Mouse (Mus musculus): ENCODE data around the gene Zfp850. TPM values are rescaled to one million over a fixed set of nuclear protein-coding genes. Genes with fewer than 3 reads are reported as not detected.

Zfp850 gene
- 5.1 and 5.5 TPM in 2 replicates for polyA plus RNA-seq (2015; fragmentation: Nextera tagmentation; extraction: Ambion mirVana)

GRCm38 (mm10) chr7:28013549-28014444 lies at the start of gene Zfp850:
Gene Zfp850 (minus strand): TSS chr7:28014115.
- H3K4me3 ChIP-seq (replicated peaks), result peak within 1 kb of the TSS; percentile 66
- H3K27me3 ChIP-seq, result peaks cover 5% of the 10 kb centered on the region; the same call in 1 of the 2 replicates
- no peaks in the 10 kb centered on the region for H3K9me3 ChIP-seq (replicated peaks)
- peaks cover 11% of the 10 kb centered on the region for H3K4me1 ChIP-seq
- peaks cover 23% of the 10 kb centered on the region for H3K36me3 ChIP-seq
- peak within 1 kb of the TSS; percentile 76 for H3K4me2 ChIP-seq
- H3K27ac ChIP-seq, result peak within 1 kb of the TSS; percentile 25
- ATAC-seq (replicated peaks; ENCODE audit: low FRiP score), result peak; percentile 94
- peak within 1 kb of the TSS; percentile 68 for H3K9ac ChIP-seq
- WGBS, result under 1% methylated on average over 47 of the region's 47 CpGs

- Histone ChIP-seq H3K9ac (no peak overlapping the region), H3K36me3 (no peaks in the 10 kb centered on the region), H3K4me2 (no peak overlapping the region), H3K4me3 (replicated peaks) (no peak overlapping the region), H3K27me3 (peaks cover 10% of the 10 kb centered on the region; the same call in 1 of the 2 replicates), H3K9me3 (replicated peaks) (no peaks in the 10 kb centered on the region), H3K4me1 (no peaks in the 10 kb centered on the region), H3K27ac (no peak overlapping the region)
- WGBS, result 90% methylated on average over 1 of the region's 1 CpGs
- ATAC-seq (replicated peaks; ENCODE audit: low FRiP score), result no peak
Observed at GRCm38 (mm10) chr7:28059972-28060371, 46.1 kb upstream of the Zfp850 start.

- Histone ChIP-seq H3K27me3 (peaks cover 6% of the 10 kb centered on the region; the same call in 1 of the 2 replicates), H3K36me3 (peaks cover 7% of the 10 kb centered on the region), H3K4me1 (peaks cover 16% of the 10 kb centered on the region), H3K4me3 (replicated peaks) (no peak overlapping the region), H3K9me3 (replicated peaks) (no peaks in the 10 kb centered on the region), H3K4me2 (no peak overlapping the region), H3K9ac (no peak overlapping the region), H3K27ac (no peak overlapping the region)
- WGBS, result 86% methylated on average over 6 of the region's 6 CpGs
- no peak for ATAC-seq (replicated peaks; ENCODE audit: low FRiP score)
Observed at GRCm38 (mm10) chr7:28053046-28053930, 39.4 kb upstream of the Zfp850 start.

GRCm38 (mm10) chr7:28050584-28050983 lies 36.7 kb upstream of the Zfp850 start:
- 62% methylated on average over 17 of the region's 17 CpGs for WGBS
- Histone ChIP-seq H3K27ac (no peak overlapping the region), H3K36me3 (peaks cover 34% of the 10 kb centered on the region), H3K4me2 (peak overlapping the region; percentile 70), H3K9me3 (replicated peaks) (no peaks in the 10 kb centered on the region), H3K4me1 (peaks cover 18% of the 10 kb centered on the region), H3K27me3 (0 out of 2 replicates have a peak, but pooled peaks cover 4% of the 10 kb centered on the region), H3K9ac (peak overlapping the region; percentile 43; the same call in 1 of the 2 replicates), H3K4me3 (replicated peaks) (peak overlapping the region; percentile 85)
- no peak for ATAC-seq (replicated peaks; ENCODE audit: low FRiP score)

GRCm38 (mm10) chr7:28049476-28050409 lies 35.8 kb upstream of the Zfp850 start, which contains the start of gene Psmc4:
Gene Psmc4 (minus strand): TSS chr7:28050101.
- peak within 1 kb of the TSS; percentile 85 for H3K4me3 ChIP-seq (replicated peaks)
- H3K4me2 ChIP-seq, result peak within 1 kb of the TSS; percentile 70
- 0 out of 2 replicates have a peak, but pooled peaks cover 4% of the 10 kb centered on the region for H3K27me3 ChIP-seq
- peaks cover 18% of the 10 kb centered on the region for H3K4me1 ChIP-seq
- peaks cover 42% of the 10 kb centered on the region for H3K36me3 ChIP-seq
- WGBS, result 1% methylated on average over 52 of the region's 52 CpGs
- peak; percentile 96 for ATAC-seq (replicated peaks; ENCODE audit: low FRiP score)
- no peaks in the 10 kb centered on the region for H3K9me3 ChIP-seq (replicated peaks)
- H3K9ac ChIP-seq, result peak within 1 kb of the TSS; percentile 82
- H3K27ac ChIP-seq, result peak within 1 kb of the TSS; percentile 55; the same call in 1 of the 2 replicates

GRCm38 (mm10) chr7:28044524-28044923 lies 30.6 kb upstream of the Zfp850 start:
- ATAC-seq (replicated peaks; ENCODE audit: low FRiP score), result no peak

GRCm38 (mm10) chr7:28014445-28014810 lies 513 bp upstream of the Zfp850 start:
- H3K27me3 ChIP-seq, result peaks cover 5% of the 10 kb centered on the region; the same call in 1 of the 2 replicates
- WGBS, result 25% methylated on average over 7 of the region's 7 CpGs
- H3K36me3 ChIP-seq, result peaks cover 20% of the 10 kb centered on the region
- H3K9me3 ChIP-seq (replicated peaks), result no peaks in the 10 kb centered on the region
- peak overlapping the region; percentile 66 for H3K4me3 ChIP-seq (replicated peaks)
- H3K9ac ChIP-seq, result peak overlapping the region; percentile 68
- peak overlapping the region; percentile 25 for H3K27ac ChIP-seq
- H3K4me2 ChIP-seq, result peak overlapping the region; percentile 76
- 0 out of 2 replicates have a peak, but pooled peaks have one; percentile 18 for ATAC-seq (replicated peaks; ENCODE audit: low FRiP score)
- H3K4me1 ChIP-seq, result peaks cover 11% of the 10 kb centered on the region

More at GRCm38 (mm10) chr7:28044524-28044923, 30.6 kb upstream of the Zfp850 start:
- Histone ChIP-seq H3K4me3 (replicated peaks) (no peak overlapping the region), H3K9me3 (replicated peaks) (no peaks in the 10 kb centered on the region), H3K9ac (no peak overlapping the region), H3K4me1 (peaks cover 14% of the 10 kb centered on the region), H3K27me3 (no peaks in the 10 kb centered on the region), H3K27ac (no peak overlapping the region), H3K36me3 (peaks cover 93% of the 10 kb centered on the region), H3K4me2 (no peak overlapping the region)
- WGBS, result 87% methylated on average over 4 of the region's 4 CpGs

- H3K36me3 ChIP-seq, result peaks cover 42% of the 10 kb centered on the region
- H3K9me3 ChIP-seq (replicated peaks), result no peaks in the 10 kb centered on the region
- no peak overlapping the region for H3K9ac ChIP-seq
- H3K4me1 ChIP-seq, result peaks cover 11% of the 10 kb centered on the region
- no peak overlapping the region for H3K4me2 ChIP-seq
- ATAC-seq (replicated peaks; ENCODE audit: low FRiP score), result no peak
- H3K27ac ChIP-seq, result no peak overlapping the region
- no peaks in the 10 kb centered on the region for H3K27me3 ChIP-seq
- H3K4me3 ChIP-seq (replicated peaks), result no peak overlapping the region
- WGBS, result 95% methylated on average over 3 of the region's 3 CpGs
Observed at GRCm38 (mm10) chr7:28010271-28010670, 3.6 kb downstream of the Zfp850 start.

- no peak overlapping the region for H3K4me2 ChIP-seq
- peaks cover 21% of the 10 kb centered on the region for H3K36me3 ChIP-seq
- H3K9ac ChIP-seq, result no peak overlapping the region
- no peak for ATAC-seq (replicated peaks; ENCODE audit: low FRiP score)
- peaks cover 47% of the 10 kb centered on the region for H3K9me3 ChIP-seq (replicated peaks)
- no peaks in the 10 kb centered on the region for H3K27me3 ChIP-seq
- H3K4me3 ChIP-seq (replicated peaks), result no peak overlapping the region
- peaks cover 13% of the 10 kb centered on the region for H3K4me1 ChIP-seq
- 83% methylated on average over 2 of the region's 2 CpGs for WGBS
- no peak overlapping the region for H3K27ac ChIP-seq
Observed at GRCm38 (mm10) chr7:27982197-27982596, 31.7 kb downstream of the Zfp850 start.

GRCm38 (mm10) chr7:27978683-27979528 lies 35.0 kb downstream of the Zfp850 start, which contains the start of gene Zfp780b:
Gene Zfp780b (minus strand): TSS chr7:27979171.
- WGBS, result under 1% methylated on average over 29 of the region's 29 CpGs
- Histone ChIP-seq H3K9ac (peak within 1 kb of the TSS; percentile 89), H3K4me2 (peak within 1 kb of the TSS; percentile 82), H3K27ac (peak within 1 kb of the TSS; percentile 93), H3K9me3 (replicated peaks) (peaks cover 22% of the 10 kb centered on the region), H3K4me1 (peaks cover 14% of the 10 kb centered on the region), H3K36me3 (0 out of 2 replicates have a peak, but pooled peaks cover 4% of the 10 kb centered on the region), H3K4me3 (replicated peaks) (peak within 1 kb of the TSS; percentile 89), H3K27me3 (no peaks in the 10 kb centered on the region)
- peak; percentile 87 for ATAC-seq (replicated peaks; ENCODE audit: low FRiP score)

Data from kidney, embryonic 15.5 days (tissue).